Mouse (Mus musculus) A20 (cell line): ENCODE data around the gene Aup1.

Experiments
- DNase-seq: peaks from one replicate; pipeline ENCODE4 v3.0.0-alpha.2; 2011; ENCODE audit warnings: low read depth, low spot score

Gene Aup1

DNA sequence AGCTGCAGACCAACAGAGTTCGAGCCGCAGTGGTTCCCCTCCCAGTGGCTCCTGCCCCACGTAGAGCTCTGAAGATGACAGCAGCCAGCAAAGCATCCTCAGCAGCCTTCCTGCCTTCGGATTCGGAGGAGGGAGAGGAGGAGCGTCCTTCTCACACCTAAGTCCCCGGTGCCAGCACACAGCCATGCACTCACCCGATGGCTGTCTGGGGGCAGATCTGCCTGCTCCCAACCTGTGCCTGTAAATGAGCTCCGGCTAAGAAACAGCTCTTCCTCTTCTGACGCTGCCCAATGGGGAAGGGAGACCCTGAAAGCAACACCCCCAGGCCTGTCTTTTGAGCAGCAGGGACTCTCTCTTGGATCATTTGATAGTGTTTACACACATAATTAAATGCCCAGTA lies 24.5 kb upstream of the Aup1 start:
- DNase-seq = no peak

DNA sequence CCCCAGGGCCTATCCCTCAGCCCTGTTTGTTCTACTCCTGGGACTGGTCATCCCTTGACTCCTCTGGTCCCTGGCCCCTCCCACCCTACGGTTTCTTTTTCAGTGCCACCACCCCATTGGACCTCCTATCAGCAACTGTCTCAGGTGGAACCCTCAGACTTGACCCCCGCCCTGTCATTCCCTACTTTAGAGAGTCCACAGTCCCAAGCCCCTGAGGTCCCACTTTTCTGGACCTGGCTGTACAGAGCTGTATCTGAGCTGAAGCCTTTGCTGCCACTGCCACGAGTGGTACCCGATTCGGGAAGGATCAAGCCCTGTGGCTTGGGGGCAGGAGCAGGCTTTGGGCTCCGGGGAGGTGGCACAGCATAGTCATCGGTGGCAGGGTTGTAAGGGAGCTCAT lies 23.2 kb upstream of the Aup1 start:
- no peak for DNase-seq

DNA sequence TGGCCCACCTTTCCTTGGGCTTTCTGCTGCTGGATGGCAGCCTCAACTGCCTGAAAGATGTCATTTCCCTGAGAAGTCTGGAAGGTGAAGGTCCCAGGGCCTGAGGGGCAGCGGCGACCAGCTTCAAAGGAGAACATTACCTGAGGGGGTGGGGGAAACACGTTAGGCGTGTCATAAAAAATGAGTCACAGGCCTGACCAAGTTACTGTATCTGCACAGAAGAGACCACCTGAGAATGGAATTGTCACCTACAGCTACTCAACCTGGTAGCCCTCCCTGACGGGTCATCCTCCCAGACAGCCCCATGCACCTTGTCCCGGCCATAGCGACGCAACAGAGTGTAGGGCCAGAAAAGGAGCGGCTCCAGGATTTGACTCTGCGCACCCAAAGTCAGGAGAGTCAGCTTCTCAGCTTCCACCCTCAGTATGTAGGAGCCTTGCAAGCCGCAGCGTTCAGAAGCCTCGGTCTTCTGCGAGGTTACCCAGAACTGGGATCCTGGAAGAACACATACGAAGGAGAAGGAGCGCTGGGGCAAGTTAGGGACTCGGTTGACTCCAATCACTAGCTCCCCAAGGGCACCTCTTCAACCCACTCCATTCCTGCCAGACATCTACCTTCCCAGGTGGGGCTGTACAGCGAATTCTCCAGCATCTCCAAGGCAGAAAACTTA lies 22.3 kb upstream of the Aup1 start:
- DNase-seq = no peak

DNA sequence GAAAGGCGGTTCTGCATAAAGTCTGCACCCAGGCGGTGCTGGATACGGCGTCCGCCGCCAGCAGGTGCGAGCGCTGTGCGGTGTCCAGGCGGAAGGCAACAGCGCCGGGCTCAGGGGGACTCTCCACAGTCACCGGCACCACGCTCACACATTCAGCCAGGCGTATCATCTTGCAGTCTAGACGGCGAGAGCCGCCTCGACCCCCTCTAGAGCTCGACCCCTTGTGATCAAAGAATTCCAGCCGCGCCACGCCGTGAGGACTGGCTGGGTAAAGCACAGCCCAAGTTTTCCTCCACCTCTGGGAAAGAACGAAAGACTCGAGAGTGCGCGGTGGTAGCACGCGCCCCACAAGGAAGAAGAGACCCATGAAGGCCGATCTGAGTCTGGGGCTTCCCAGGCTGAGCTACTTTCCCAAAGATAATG lies 21.5 kb upstream of the Aup1 start:
- peak; percentile 65 for DNase-seq

DNA sequence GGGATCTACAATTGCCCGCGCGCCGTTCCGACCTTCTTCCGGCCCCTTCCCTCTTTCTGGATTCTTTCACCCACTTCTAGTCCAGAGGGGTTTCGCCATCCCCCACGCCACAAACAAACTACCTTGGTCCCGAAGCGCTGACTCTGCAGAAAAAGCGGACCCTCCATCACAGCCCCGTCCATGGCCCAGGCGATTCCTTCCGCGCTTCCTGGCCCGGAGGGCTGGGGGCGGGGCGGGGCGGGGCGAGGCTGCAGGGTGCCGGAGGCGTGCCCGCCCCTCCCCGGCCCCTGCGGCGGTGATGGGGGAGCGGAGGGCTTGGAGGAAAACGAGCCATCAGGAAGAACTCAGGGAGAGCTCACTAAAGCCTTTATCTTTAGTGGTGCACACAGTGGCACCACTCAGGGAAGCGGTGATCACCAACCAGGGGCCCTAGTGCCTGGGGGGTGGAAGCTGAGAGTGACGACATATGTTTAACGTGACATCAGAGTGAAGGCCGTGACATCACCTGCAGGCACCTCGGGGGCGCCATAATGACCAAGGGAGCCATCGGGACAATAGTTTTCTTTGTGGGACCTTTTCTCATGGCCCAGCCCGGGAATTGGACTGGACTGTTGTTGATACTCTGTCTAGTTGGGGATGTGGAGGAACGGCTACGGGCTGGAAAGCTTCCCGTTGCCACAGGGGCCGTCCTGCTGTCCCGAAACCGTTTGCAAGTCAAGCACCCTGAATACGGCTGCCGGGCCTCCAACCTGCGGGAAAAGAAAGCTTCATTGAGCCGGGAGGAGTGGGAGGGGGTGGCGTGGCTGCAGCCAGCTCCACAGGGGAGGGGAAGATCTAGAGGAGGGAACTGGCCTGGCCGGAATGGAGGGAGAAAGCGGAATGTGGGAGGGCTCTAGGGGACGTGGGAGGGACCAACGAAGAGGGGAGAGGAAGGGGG lies 20.8 kb upstream of the Aup1 start, which contains the start of the genes Dok1 and Loxl3:
Gene Dok1, minus strand, starts transcription at position 223 of the 937 bp plus-strand sequence.
Gene Loxl3, plus strand, starts transcription at position 925 of the 937 bp plus-strand sequence.
- peak; percentile 75 for DNase-seq

DNA sequence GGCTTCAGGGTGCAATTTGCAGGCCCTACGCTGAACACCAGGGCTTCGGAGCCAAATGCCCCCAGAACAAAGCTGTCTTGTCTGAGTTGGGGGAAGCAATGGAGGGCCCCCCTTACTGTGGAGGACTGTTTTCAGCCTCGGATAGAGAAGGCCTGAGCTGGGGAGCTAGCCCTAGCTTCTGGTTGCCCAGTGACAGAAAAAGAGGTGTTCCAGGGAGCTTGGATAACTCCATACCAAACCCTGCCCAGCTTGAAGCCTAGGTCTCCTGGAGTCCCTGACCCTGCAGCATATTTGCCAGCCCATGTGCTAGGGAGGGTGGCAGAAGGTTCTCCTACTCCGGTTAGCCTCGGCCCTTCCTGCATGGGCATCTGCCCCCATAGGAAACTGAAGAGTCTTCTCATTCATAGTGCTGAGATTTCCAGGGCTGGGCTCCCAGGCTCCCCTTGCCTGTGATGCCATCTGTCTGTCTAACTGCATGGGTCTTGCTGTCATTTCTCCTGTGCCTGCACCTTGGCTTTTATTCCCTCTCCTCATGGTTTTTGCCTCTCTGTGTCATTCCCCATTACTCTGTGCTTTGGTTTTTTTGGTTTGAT lies 19.8 kb upstream of the Aup1 start:
- no peak for DNase-seq

DNA sequence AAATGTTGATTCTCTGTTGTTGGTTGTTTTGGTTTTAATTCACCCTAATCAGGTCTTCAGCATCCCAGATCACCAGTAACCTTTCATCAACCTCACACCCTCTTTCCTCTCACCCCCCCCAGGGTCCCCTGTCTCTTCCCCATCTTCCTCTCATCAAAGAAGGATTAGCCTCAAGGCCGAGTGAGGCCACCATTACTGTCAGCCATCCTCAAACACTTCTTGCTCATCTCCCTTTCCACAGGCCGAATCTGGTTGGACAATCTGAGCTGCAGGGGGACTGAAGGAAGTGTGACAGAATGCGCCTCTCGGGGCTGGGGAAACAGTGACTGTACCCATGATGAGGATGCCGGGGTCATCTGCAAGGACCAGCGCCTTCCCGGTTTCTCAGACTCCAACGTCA lies 17.1 kb upstream of the Aup1 start:
- no peak for DNase-seq

DNA sequence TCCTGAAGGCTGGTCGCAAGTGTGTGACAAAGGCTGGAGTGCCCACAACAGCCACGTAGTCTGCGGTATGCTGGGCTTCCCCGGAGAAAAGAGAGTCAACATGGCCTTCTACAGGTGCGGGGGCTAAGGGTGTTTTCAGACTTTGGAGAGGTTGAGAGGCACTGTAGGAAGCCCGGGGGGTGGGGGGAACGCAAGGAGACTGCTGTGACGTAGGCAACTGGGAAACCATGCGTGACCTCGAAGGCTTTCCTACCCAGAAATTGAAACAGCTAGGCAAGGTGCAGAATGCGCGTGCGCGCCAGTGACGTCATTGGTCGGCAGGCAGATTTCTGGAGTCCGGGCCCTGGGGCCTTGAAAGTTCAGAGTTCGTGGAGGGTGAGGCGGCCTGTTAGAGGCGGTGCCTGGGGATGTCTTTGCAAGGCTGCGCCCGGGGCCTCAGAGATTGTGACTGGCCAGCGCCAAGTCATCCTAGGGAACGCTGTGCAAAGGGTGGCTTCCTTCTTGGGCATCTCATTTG lies 15.8 kb upstream of the Aup1 start:
- DNase-seq = peak; percentile 85

DNA sequence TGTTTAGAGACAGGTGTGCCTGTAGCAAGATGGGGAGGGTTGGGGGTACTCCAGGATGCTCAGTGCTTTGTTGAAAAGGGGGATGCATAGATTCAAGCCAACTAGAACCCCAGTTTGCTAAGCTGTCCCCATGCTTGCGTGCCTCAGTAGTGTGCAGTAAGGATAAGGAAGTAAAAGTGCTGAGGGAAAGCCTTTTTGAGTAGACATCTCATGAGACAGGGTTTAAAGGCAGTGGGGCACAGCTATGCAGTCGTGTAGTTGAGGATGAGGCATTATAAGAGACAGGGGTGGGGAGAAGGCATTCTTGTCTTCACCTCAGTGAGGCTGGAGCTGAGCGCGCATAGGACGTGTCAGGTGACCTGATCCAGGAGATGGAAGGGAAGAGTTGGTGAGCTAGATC lies 13.7 kb upstream of the Aup1 start:
- DNase-seq = no peak

DNA sequence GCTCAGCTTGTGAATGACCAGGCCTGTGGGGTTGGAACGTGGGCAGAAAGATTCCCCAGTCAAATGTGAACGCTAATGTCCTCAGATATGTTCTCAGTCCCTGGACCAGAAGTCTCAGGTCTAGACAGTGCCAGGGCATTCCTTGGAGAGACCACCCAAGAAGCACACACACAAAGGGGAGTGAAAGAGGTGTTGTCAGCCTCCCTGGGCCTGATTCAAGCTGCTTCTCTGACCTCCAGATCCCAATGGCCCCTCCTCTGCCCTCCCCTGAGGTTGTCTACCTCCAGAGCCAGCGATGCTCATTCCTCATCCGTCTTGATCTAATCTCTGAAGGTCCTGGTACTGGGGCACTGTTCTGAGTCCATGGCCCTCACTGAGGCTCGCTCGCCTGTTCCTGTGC lies 10.8 kb upstream of the Aup1 start:
- DNase-seq = no peak

DNA sequence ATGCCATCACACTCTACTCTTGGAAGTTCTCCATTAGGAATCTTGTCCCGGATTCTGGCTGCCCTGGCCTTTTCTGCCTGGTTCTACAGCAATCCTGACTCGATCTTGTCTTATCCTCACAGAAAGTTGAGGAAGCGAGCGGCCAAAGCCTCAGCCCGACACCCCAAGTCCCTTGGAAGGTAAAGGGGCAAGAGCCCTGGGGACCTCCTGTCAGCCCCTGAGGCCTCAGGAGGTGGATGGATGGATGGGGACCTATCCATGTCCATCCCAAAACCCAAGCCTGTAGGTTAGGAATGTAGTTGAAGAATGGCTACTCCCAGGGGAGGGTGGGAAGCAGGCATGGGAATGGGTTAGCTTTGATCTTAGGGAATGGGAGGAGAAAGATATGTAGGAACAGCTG lies 10.3 kb upstream of the Aup1 start:
- DNase-seq = no peak

DNA sequence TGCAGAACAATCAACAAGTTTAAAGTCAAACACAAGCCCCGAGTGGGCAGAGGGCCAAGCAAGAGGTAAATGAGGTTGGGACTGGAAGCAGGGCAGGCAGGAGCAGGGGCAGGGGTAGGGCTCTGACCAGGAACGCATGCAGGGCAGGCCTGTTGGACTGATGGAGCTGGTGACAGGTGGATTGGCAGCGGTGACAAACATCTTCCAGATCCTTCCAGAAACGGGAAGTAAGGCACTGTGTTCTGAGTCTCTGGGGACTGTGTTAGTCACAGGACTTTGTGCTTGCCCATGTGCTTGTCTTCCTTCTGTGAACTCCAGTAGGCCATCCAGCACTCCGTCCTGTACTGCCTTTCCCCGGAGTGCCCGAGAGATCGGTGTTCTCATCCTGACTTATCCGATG lies 9.6 kb upstream of the Aup1 start:
- peak; percentile 44 for DNase-seq

DNA sequence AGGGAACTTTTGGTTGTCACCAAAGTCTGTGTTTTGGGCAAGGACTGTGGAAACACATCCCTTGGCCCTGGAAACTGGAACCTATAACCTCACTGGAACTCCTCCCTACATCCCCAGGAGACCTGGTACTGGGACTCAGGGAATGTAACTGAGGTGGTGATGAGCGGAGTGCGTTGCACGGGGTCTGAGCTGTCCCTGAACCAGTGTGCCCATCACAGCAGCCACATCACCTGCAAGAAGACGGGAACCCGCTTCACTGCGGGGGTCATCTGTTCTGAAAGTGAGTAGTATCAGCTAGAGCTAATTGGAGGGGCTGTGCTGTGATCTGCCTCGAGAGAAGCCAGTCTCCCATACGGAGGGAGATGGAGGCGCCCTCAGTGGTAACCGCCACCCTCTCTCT lies 5.0 kb upstream of the Aup1 start:
- no peak for DNase-seq

DNA sequence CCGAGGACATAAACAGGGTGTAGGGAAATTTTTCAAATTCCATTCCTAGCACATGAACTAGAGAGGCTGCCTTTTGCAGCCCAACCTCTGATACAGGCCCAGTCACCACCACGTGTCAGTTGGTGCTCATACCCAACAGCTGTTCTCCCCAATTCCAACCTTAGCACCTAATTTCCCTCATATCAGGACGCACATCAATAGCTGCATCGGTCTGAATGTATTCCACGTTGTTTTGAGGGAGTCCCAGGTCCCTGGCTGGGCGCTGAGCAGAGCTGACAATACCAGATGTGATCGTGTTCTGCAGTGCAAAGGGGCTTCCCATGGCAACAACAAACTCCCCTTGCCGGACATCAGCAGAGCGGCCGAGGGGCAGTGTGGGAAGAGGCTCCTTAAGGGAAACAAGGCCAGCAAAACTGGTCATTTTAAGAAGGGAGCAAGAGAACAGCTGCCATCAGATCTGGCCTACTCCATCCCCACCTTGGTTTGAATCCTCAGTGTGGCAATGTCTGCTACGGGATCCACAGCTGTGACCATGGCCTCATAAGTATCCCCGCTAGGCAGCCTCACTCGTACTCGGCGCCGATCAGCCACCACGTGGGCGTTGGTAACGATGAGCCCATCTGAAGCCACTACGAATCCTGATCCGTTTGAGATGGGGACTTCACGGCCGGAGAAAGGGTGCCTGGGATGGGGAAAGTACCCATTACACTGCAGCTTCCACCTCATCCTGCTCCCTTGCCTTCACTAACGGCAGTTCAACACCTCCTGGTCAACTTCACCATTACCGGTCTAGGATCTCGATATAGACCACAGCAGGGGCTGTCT lies 973 bp upstream of the Aup1 start:
- peak; percentile 58 for DNase-seq

DNA sequence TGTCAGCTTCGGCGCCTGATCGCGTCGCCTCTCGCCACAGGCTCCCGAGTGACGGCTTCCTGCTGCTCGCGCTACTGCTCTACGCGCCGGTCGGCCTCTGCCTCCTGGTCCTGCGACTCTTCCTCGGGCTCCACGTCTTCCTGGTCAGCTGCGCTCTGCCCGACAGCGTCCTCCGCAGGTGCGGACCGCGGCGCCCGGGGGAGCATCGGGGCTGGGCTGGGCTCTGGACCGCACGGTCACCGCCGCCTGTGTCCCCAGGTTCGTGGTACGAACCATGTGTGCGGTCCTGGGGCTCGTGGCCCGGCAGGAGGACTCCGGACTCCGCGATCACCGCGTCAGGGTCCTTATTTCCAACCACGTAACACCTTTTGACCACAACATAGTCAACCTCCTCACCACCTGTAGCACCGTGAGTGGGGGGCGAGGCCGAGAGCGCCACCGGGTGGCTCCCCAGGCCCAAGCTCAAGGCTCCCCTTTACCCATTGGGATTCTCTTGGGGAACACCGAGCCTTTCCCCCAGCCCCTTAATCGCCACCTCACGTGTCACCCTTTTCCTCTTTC lies 630 bp downstream of the Aup1 start, which contains the start of gene Htra2:
Gene Htra2, minus strand, starts transcription at position 403 of the 561 bp plus-strand sequence.
- DNase-seq = peak; percentile 39

DNA sequence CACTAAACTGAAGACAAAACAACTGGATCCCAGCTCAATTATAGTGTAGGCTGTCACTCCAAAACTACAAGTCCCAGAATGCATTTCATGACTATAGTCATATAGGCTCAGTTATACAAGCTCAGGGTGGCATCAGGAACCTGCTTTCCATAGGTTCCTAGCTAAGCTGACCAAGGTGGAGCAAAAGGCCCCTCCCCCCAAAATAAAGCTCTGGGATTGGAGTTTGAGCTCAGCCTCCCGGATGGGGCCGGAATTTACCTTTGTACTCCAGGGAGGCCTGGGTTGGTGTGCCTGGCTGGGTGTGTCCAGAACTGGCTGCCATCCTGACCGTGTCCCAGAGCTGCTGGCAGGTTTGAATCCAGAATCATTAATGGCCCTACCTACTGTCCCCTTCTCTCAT lies 3.5 kb downstream of the Aup1 start, which contains the start of gene Dqx1:
Gene Dqx1, plus strand, starts transcription at position 55 of the 400 bp plus-strand sequence.
- DNase-seq = no peak

DNA sequence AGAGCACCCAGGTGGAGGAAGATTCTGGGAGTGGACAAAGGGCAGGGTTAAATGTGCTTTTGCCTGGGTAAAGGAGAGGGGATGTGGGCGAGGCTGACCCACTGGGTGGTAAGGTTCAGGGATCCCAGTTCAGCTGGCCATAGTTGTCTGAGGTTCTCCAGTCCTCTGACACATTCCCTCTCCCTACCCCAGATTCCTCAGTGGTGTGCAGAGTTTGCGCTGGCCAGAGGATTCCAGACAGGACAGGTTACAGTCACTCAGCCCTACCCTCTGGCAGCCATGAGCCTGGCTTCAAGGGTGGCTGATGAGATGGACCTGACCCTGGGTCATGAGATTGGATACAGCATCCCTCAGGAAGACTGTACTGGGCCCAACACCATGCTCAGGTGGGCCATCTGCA lies 4.4 kb downstream of the Aup1 start:
- no peak for DNase-seq

DNA sequence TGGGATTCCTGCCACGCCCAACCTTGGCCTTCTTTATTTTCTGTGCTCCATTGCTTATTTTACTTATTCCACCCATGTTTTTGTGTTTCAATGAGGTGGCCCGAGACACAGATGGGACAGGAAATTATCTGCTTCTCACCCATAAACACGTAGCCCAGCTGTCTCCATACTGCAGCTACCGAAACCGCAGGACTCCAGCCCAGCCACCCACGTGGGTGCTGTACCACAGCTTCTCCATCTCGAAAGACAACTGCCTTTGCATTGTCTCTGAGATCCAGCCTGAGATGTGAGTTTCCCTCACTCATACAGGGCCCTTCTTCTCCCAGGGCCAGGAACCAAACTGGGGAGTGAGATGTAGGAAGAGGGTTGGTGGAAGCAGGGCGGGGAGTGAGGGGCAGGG lies 11.7 kb downstream of the Aup1 start:
- DNase-seq = no peak

DNA sequence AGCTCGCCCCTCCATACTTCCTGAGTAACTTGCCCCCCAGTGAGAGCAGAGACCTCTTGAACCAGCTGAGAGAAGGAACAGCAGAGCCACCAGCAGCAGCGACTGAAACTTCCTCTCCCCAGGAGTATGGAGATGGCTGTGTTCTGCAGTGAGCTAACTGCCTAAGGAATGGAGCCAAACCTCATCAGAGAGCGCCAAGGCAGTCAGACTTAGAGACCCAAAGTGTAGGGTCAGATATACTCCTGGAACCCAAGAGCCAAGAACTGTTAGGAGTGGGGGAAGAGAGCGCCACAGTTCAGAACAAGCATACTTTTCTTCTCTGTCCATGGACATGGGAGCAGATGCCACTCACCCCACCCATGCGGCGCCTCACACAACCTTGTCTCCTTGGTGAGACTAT lies 12.1 kb downstream of the Aup1 start:
- no peak for DNase-seq

DNA sequence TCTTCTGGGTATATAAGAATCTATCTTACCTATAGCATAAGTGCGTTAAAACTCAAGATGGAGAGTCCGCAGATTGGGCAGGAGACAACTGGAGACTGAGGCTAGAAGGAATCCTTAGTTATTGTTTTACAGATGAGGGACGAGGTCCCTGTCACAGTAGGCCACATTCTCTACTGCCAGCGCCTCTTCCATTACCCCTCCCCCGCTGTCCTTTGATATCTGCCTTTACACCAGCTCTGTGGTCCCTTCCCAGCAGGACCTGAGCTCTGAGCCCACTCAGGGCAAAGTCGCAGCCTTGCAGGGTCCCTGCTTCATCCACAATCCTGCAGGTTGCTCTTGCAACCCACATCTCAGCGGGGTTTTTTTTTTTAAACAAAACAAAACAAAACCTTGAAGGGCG lies 13.9 kb downstream of the Aup1 start:
- no peak for DNase-seq
